Mouse (Mus musculus) thymus, adult 18-20 months (tissue): ENCODE measurements around the gene Ubn2.
A peak's percentile ranks its signal among the peaks of the same experiment; 100 is the strongest.
"Not testable (repeated sequence)": the region's sequence is repeated elsewhere in the genome, so short reads cannot be mapped to it uniquely, and the experiment has no call there.

Experiments
- DNase-seq, 2 experiments: peaks; one replicate each; pipeline ENCODE4 v3.0.0; 2022; ENCODE audit warnings: mixed read lengths in 2 of 2

Gene Ubn2

GRCm38 (mm10) chr6:38534640-38535365 is 101.1 kb downstream of the Ubn2 start:
- peak; percentile 93 to 94 for DNase-seq

- DNase-seq = no peak
These were observed 101.6 kb downstream of the Ubn2 start for GRCm38 (mm10) chr6:38535366-38535690.

- no peak for DNase-seq
These were observed 102.0 kb downstream of the Ubn2 start for GRCm38 (mm10) chr6:38535788-38536187.

GRCm38 (mm10) chr6:38544141-38544540 is 110.4 kb downstream of the Ubn2 start:
- DNase-seq = not testable (repeated sequence)

- not testable (repeated sequence) for DNase-seq
These were observed 113.3 kb downstream of the Ubn2 start for GRCm38 (mm10) chr6:38547005-38547404.

- DNase-seq = no peak
These were observed 114.0 kb downstream of the Ubn2 start for GRCm38 (mm10) chr6:38547707-38548106.

GRCm38 (mm10) chr6:38548595-38548994 is 114.8 kb downstream of the Ubn2 start:
- DNase-seq = not testable (repeated sequence)

- DNase-seq = not testable (repeated sequence)
These were observed 116.1 kb downstream of the Ubn2 start for GRCm38 (mm10) chr6:38549840-38550239.

GRCm38 (mm10) chr6:38550250-38551061 is 116.7 kb downstream of the Ubn2 start:
- peak in 1 of 2 experiments; percentile 44 for DNase-seq

GRCm38 (mm10) chr6:38551062-38551988 is 117.6 kb downstream of the Ubn2 start, which contains the start of gene Luc7l2:
Gene Luc7l2, plus strand, starts transcription at chr6:38551334.
- peak; percentile 94 to 95 for DNase-seq

- DNase-seq = peak; percentile 96 to 98
These were observed 118.4 kb downstream of the Ubn2 start for GRCm38 (mm10) chr6:38551989-38552635.

GRCm38 (mm10) chr6:38552636-38553000 is 118.9 kb downstream of the Ubn2 start:
- no peak for DNase-seq
